Mouse (Mus musculus): Measurements from ENCODE around the gene Cadm2. TPM values are rescaled to one million over a fixed set of nuclear protein-coding genes. Genes with fewer than 3 reads are reported as not detected.

The Cadm2 gene
- polyA plus RNA-seq, 1 experiment from 2014 or later: 0.66 TPM

- H3K4me1 ChIP-seq (ENCODE audit: insufficient read depth): no peaks in the 10 kb centered on the region
- ATAC-seq (ENCODE audit: insufficient read depth) (no peak), DNase-seq (no peak)
- no peak overlapping the region for H3K4me2 ChIP-seq
- no peak overlapping the region for H3K27ac ChIP-seq (ENCODE audit: low read depth)
- TF ChIP-seq CTCF (IDR thresholded peaks at IDR 0.05; ENCODE audit: low read depth): no peak
- H3K9ac ChIP-seq: no peak overlapping the region
- no peaks in the 10 kb centered on the region for H3K9me3 ChIP-seq (ENCODE audit: low read depth, low read length)
- 88% methylated on average over 12 of the region's 12 CpGs for WGBS
- no peak overlapping the region for H3K4me3 ChIP-seq (ENCODE audit: low read depth, low read length)
- no peaks in the 10 kb centered on the region for H3K27me3 ChIP-seq (ENCODE audit: insufficient read depth, low read length)
- no peaks in the 10 kb centered on the region for H3K36me3 ChIP-seq (ENCODE audit: insufficient read depth)
These were observed 700.8 kb downstream of the Cadm2 start for GRCm38 (mm10) chr16:66919889-66920402.

DNA sequence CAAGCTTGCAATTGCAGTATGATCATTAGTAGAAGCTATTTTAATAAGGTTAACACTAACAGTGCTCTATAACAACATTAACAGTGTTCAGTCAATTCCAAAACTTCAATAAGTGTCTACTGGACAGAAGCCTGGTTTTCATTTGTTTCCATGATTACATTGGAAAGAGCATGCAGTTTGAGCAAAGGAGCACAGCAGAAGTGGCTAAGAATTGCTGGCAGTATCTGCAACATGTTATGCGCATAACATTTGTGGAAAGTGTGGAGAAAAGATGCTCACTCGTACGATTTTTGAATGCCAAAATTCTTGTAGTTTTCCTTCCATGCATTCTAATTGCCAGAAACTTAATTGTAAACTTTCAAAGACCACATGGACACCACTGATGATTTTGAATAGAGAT, 718.9 kb downstream of the Cadm2 start:
- Histone ChIP-seq H3K9me3 (ENCODE audit: low read depth, low read length) (no peaks in the 10 kb centered on the region), H3K27ac (ENCODE audit: low read depth) (no peak overlapping the region), H3K4me2 (no peak overlapping the region), H3K36me3 (ENCODE audit: insufficient read depth) (no peaks in the 10 kb centered on the region), H3K9ac (no peak overlapping the region), H3K4me3 (ENCODE audit: low read depth, low read length) (no peak overlapping the region), H3K27me3 (ENCODE audit: insufficient read depth, low read length) (no peaks in the 10 kb centered on the region), H3K4me1 (ENCODE audit: insufficient read depth) (no peaks in the 10 kb centered on the region)
- 89% methylated on average over 3 of the region's 3 CpGs for WGBS
- TF ChIP-seq CTCF (IDR thresholded peaks at IDR 0.05; ENCODE audit: low read depth): no peak
- no peak for DNase-seq
- no peak for ATAC-seq (ENCODE audit: insufficient read depth)

DNA sequence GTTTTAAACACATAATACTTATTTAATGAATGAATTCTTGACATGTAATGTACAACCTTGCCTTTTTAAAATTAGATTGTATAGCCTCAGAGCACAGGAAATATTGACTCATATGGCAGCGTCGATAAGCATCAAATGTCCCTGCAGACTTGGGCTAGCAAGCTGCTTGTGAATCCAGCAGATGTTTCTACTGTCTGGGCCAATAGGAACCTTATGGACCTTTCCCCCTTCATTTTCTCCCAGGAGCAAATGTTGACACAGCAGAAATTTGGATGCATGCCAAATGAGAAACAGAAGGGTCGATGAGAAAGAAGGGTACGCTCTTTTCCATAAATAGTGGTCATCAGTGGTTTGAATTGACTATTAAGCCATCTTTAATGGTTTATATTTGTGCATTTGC, 720.0 kb downstream of the Cadm2 start:
- no peak overlapping the region for H3K4me2 ChIP-seq
- H3K4me1 ChIP-seq (ENCODE audit: insufficient read depth): no peaks in the 10 kb centered on the region
- H3K4me3 ChIP-seq (ENCODE audit: low read depth, low read length): no peak overlapping the region
- ATAC-seq (ENCODE audit: insufficient read depth) (no peak), DNase-seq (peak; percentile 15)
- H3K9me3 ChIP-seq (ENCODE audit: low read depth, low read length): no peaks in the 10 kb centered on the region
- H3K9ac ChIP-seq: no peak overlapping the region
- TF ChIP-seq CTCF (IDR thresholded peaks at IDR 0.05; ENCODE audit: low read depth): no peak
- H3K36me3 ChIP-seq (ENCODE audit: insufficient read depth): no peaks in the 10 kb centered on the region
- WGBS: 52% methylated on average over 4 of the region's 4 CpGs
- no peaks in the 10 kb centered on the region for H3K27me3 ChIP-seq (ENCODE audit: insufficient read depth, low read length)
- no peak overlapping the region for H3K27ac ChIP-seq (ENCODE audit: low read depth)

DNA sequence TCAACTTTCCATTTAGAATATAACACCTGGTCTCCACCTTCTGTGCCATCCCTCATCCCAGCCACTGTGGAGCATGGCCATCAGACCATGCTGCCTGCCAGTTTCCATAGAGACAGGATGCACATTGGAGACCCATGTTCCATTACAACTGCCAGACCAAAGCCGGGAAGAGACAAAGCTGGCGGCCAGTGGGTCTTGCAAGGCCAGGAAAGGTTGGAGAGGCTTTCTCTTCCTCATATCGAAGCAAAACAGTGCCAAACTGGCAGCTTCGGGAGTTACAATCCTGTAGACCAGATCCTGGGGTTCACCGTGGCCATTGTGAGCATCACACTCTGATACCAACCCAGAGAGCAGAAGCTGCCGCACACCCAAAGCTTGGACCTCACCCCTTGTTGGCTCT, 728.3 kb downstream of the Cadm2 start:
- 81% methylated on average over 6 of the region's 6 CpGs for WGBS
- ATAC-seq (ENCODE audit: insufficient read depth) (no peak), DNase-seq (no peak)
- Histone ChIP-seq H3K4me3 (ENCODE audit: low read depth, low read length) (no peak overlapping the region), H3K27me3 (ENCODE audit: insufficient read depth, low read length) (no peaks in the 10 kb centered on the region), H3K9me3 (ENCODE audit: low read depth, low read length) (no peaks in the 10 kb centered on the region), H3K4me2 (no peak overlapping the region), H3K9ac (no peak overlapping the region), H3K27ac (ENCODE audit: low read depth) (no peak overlapping the region), H3K4me1 (ENCODE audit: insufficient read depth) (no peaks in the 10 kb centered on the region), H3K36me3 (ENCODE audit: insufficient read depth) (no peaks in the 10 kb centered on the region)
- TF ChIP-seq CTCF (IDR thresholded peaks at IDR 0.05; ENCODE audit: low read depth): no peak

DNA sequence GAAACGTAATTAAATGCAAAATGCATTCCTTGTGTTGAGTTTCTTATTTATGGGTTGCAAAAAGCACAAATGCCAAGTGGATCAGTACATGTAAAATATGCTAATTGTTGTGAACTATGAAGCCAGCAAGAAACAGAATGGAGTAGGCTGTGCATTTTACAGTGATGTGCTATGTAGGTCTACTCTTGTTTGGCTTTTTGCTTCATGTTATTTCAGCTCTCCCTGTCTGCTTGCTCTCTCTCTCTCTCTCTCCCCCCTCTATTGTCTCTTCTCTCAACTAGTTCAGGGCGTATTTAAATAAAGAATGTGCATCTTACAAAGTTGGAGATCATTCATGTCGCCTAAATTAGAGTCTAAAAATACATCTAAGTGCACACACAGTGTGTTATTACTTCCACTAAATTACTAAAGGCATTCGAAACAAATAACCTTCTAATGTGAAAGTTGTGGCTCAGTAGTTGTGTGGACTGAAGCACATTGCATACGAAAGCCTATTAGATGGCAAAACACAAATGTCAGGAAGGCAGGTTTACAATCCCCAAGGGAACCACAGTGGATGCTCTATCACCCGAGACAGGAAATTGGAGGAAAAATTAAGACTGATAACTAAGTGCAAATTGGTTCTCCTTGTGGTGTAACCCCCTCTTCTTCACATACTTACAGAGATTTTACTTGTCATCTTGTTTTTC, 729.0 kb downstream of the Cadm2 start:
- no peak overlapping the region for H3K9ac ChIP-seq
- ATAC-seq (ENCODE audit: insufficient read depth) (no peak), DNase-seq (no peak)
- WGBS: 66% methylated on average over 6 of the region's 6 CpGs
- H3K27me3 ChIP-seq (ENCODE audit: insufficient read depth, low read length): no peaks in the 10 kb centered on the region
- H3K36me3 ChIP-seq (ENCODE audit: insufficient read depth): no peaks in the 10 kb centered on the region
- no peak overlapping the region for H3K4me2 ChIP-seq
- TF ChIP-seq CTCF (IDR thresholded peaks at IDR 0.05; ENCODE audit: low read depth): no peak
- no peaks in the 10 kb centered on the region for H3K4me1 ChIP-seq (ENCODE audit: insufficient read depth)
- no peak overlapping the region for H3K4me3 ChIP-seq (ENCODE audit: low read depth, low read length)
- H3K27ac ChIP-seq (ENCODE audit: low read depth): no peak overlapping the region
- no peaks in the 10 kb centered on the region for H3K9me3 ChIP-seq (ENCODE audit: low read depth, low read length)

DNA sequence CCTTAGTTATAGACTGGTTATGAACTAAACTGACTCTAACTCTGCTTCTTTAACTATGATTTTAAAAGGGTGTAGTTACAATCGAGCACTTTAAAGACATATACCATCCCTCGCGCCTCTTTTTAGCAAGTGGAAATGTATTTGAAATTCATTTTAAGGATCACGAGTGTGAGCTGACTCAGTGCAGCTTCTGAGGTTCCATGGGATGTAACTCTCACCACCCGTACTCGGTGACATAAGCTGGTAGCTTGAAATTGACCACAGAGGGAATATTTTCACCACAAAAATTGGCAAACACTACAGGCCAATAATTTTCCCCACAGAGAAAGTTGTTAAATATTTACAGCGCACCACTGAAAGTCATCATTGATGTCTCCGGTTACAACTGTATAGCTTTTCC, 730.8 kb downstream of the Cadm2 start:
- no peak for TF ChIP-seq CTCF (IDR thresholded peaks at IDR 0.05; ENCODE audit: low read depth)
- no peak overlapping the region for H3K9ac ChIP-seq
- H3K9me3 ChIP-seq (ENCODE audit: low read depth, low read length): no peaks in the 10 kb centered on the region
- 84% methylated on average over 8 of the region's 8 CpGs for WGBS
- H3K27me3 ChIP-seq (ENCODE audit: insufficient read depth, low read length): no peaks in the 10 kb centered on the region
- ATAC-seq (ENCODE audit: insufficient read depth): no peak
- no peak for DNase-seq
- no peaks in the 10 kb centered on the region for H3K36me3 ChIP-seq (ENCODE audit: insufficient read depth)
- H3K27ac ChIP-seq (ENCODE audit: low read depth): no peak overlapping the region
- no peaks in the 10 kb centered on the region for H3K4me1 ChIP-seq (ENCODE audit: insufficient read depth)
- H3K4me2 ChIP-seq: no peak overlapping the region
- no peak overlapping the region for H3K4me3 ChIP-seq (ENCODE audit: low read depth, low read length)

- no peak overlapping the region for H3K4me2 ChIP-seq
- H3K9me3 ChIP-seq (ENCODE audit: low read depth, low read length): no peaks in the 10 kb centered on the region
- 0 out of 2 replicates have a peak, but pooled peaks have one; percentile 3 for TF ChIP-seq CTCF (IDR thresholded peaks at IDR 0.05; ENCODE audit: low read depth)
- no peak overlapping the region for H3K4me3 ChIP-seq (ENCODE audit: low read depth, low read length)
- no peak for ATAC-seq (ENCODE audit: insufficient read depth)
- H3K9ac ChIP-seq: no peak overlapping the region
- H3K27ac ChIP-seq (ENCODE audit: low read depth): no peak overlapping the region
- no peaks in the 10 kb centered on the region for H3K4me1 ChIP-seq (ENCODE audit: insufficient read depth)
- no peak for DNase-seq
- 55% methylated on average over 3 of the region's 3 CpGs for WGBS
- no peaks in the 10 kb centered on the region for H3K36me3 ChIP-seq (ENCODE audit: insufficient read depth)
- no peaks in the 10 kb centered on the region for H3K27me3 ChIP-seq (ENCODE audit: insufficient read depth, low read length)
These were observed 738.1 kb downstream of the Cadm2 start for GRCm38 (mm10) chr16:66882597-66882996.
